Mouse (Mus musculus) heart, adult 11 months (tissue): Measurements from ENCODE around the gene Igf2r.

ENCODE experiments used
- DNase-seq: peaks from one replicate; pipeline ENCODE4 v3.0.0; 2022

Gene Igf2r

DNA sequence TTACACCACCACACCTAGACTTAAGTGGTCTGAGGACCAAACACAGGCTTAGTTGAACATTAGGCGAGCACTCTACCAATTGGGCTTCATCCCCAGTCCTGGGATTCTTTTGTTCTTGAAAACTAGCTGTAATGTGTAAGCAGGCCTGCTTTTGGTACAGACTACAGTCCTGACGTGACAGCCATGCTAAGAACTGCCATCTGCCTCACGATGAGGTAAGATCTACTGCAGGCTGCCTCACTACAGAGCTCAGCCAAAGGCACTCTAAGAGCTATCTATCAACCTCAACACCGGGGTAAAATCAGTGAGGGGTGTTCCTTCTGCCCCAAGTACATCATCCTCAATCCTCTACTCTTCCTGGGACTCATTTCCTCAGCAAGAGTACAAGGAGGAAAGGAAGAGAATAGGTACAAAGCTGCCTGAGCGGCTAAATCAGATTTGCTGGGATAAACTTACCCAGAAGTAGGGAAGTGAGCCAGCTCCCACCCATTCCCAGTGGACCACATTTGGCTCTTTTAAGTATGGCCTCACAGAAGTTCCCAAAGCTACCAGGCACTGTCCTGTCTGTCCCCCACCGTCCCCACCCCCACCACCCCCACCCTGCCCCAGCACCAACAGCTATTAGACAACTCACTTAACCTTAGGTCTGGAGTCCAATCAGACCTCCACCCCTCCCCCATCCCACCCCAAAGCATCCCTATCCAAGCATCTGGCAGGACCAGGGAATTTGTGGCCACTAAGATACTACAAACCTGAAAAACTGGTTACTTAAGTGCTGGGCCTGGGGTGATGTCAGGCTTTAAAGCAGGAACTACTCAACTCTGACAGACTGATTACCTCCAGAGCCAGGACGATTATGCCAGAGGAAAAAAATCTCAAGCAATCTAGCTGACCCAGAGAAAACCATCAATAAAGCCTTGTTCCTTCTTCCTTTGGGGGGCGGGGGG, 19.8 kb downstream of the Igf2r start:
- DNase-seq = no peak

DNA sequence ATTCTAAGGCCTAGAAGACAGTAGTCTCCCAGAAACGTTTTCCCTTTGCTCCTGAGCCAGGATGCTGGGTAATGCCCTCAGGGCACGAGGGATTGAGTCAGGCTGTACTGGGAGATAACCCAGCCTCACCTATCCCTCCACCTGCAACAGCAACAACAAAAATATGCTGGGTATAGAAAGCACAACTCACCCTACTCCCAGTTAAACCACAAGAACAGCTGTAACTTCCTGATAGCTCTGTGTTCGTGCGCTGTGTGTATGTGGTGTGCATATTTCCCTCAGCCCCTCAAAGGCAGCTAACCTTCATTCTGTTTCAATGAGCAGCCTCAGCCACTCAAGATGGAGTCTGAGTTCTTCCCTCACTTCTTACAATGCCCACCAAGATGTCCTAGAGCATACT, 23.7 kb downstream of the Igf2r start:
- no peak for DNase-seq

GRCm38 (mm10) chr17:12744071-12744470, 25.4 kb downstream of the Igf2r start:
- no peak for DNase-seq

GRCm38 (mm10) chr17:12742151-12742908, 27.1 kb downstream of the Igf2r start:
- no peak for DNase-seq

- DNase-seq = peak; percentile 99
Measured at GRCm38 (mm10) chr17:12741218-12741968, 28.1 kb downstream of the Igf2r start.

GRCm38 (mm10) chr17:12740317-12740716, 29.1 kb downstream of the Igf2r start:
- DNase-seq = peak; percentile 94

GRCm38 (mm10) chr17:12739516-12739915, 29.9 kb downstream of the Igf2r start:
- DNase-seq = peak; percentile 98

DNA sequence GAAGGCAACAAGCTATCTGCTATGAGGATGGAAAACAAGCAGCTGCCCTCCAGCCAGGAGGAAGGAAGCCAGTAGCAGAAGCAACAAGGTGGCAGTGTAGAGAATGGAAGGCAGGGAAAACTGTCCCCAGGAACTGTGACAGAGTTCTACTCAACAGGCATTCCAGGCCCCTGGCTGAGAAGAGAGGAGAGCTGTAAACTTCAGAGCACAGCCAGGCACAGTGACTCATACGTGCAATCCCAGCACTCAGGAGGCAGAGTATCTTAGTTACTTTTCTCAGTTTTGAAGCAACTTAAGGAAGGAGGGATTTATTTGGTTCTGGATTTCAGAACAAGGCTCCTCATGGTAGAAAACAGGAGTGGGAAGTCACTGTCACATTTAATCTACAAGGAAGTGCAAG, 31.5 kb downstream of the Igf2r start:
- peak; percentile 93 for DNase-seq

- peak; percentile 97 for DNase-seq
Measured at GRCm38 (mm10) chr17:12734205-12734857, 35.1 kb downstream of the Igf2r start.

- no peak for DNase-seq
Measured at GRCm38 (mm10) chr17:12733128-12733527, 36.3 kb downstream of the Igf2r start.

GRCm38 (mm10) chr17:12728536-12728935, 40.9 kb downstream of the Igf2r start:
- DNase-seq = no peak

- DNase-seq = no peak
Measured at GRCm38 (mm10) chr17:12727748-12728147, 41.7 kb downstream of the Igf2r start.

DNA sequence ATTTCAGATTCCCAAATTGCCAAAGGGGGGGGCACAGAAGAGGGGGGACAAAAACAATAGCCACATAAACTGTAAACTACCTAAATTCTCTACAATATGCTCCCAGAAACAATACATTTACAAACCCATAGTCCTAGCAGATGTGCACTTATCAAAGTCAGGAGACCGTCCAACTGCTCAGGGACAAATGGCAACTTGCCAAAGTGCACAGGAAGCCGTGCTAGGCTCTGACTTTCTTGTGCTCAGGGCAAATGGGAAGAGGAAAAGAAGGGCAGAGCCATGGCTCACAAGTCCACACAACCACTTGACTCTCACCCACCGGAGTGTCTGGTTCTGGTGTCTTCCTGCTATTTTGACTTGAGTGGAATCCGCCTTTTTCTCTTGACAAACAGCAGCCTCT, 43.6 kb downstream of the Igf2r start:
- DNase-seq = peak; percentile 97

- peak; percentile 96 for DNase-seq
Measured at GRCm38 (mm10) chr17:12724767-12725744, 44.4 kb downstream of the Igf2r start.

DNA sequence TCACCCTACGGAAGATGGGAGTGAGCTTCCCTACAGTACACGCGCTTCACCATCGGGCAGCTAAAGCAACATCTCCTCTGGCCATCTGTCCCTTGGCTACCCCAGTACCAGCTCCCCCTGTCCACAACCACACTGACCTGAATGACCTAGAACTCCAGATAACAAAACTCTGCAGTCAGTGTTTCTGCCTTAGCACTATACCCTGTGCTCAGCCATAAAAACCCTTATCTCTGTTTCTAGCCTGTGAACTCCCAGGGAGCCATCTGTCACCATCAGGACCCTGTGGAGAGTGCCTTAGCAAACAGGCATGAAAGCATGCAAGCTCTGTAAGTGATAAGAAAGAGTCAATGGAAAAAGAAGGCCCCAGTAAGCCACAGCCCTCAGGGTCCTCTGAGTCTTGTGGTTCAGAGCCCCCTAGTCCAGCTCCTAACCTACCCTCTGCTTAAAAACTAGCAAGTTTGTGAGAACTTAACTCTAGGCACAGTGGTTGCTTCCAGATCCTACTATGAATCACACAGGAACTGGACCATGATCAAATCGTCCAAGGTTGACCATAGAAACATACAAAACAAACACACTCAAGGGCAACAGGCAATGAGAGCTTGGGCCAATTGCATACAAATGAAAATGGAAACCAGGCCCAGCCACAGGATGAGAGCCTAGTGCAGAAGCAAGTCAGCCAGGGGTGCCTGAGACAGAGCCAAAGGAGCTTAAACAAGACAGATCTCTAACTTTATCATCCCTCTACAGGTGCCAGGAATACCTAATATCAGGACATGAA, 45.3 kb downstream of the Igf2r start:
- peak; percentile 97 for DNase-seq

GRCm38 (mm10) chr17:12722622-12723021, 46.8 kb downstream of the Igf2r start:
- peak; percentile 97 for DNase-seq

- DNase-seq = no peak
Measured at GRCm38 (mm10) chr17:12721118-12721886, 48.2 kb downstream of the Igf2r start.

GRCm38 (mm10) chr17:12718251-12718650, 51.2 kb downstream of the Igf2r start:
- peak; percentile 95 for DNase-seq

DNA sequence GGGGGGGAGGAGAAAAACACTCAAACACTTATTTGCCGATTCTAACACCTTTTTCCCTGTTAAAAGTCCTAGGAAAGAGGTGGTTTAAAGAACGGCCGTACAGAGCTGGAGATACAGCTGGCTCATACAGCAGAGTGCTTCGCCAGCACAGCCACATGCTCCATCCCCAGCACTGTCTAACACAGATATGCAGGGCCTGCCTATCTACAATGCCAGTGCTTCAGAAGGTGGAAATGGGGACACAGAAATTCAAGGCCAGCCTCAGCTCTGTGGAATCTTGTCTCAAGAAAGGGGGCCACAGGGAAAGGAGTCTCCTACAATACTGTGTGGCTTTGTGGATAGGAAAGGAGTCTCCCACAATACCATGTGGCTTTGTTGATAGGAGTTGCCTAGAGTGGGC, 52.0 kb downstream of the Igf2r start:
- no peak for DNase-seq

DNA sequence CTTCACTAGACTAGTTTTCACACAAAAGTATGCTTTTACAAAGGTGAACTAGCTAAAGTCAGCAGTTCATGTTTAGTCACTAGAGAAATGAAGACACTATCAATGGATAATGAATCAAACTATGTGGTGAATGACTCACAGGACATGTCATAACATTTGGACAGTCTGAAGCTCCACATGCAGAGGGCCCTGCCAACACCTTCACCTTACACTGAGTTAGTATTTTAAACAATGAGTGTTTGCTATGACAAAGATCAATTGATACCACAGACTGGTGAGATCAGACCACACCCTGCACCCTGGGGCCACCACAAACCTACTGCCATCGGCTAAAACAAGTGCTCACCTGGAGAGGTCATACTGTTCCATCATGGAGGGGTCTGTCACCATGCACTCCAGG, 54.4 kb downstream of the Igf2r start:
- no peak for DNase-seq
